Mouse (Mus musculus): ENCODE measurements around the gene Gm28048. TPM values are rescaled to one million over a fixed set of nuclear protein-coding genes. Genes with fewer than 3 reads are reported as not detected.

The Gm28048 gene
- polyA plus RNA-seq, 1 experiment: 5.4 TPM

GRCm38 (mm10) chr11:22874747-22875146, 107.1 kb downstream of the Gm28048 start:
- H3K4me3 ChIP-seq (ENCODE audit: insufficient read depth, low read depth, low read length): no peak overlapping the region
- no peak overlapping the region for H3K27ac ChIP-seq (replicated peaks; ENCODE audit: low read depth, low read length)
- peaks cover 14% of the 10 kb centered on the region; the same call in 1 of the 2 replicates for H3K4me1 ChIP-seq (ENCODE audit: control insufficient read depth, insufficient read depth, insufficient read length, low read length)

- H3K27ac ChIP-seq (replicated peaks; ENCODE audit: low read depth, low read length): peak overlapping the region; percentile 52; the same call in 1 of the 2 replicates
- no peak overlapping the region for H3K4me3 ChIP-seq (ENCODE audit: insufficient read depth, low read depth, low read length)
- peaks cover 14% of the 10 kb centered on the region; the same call in 1 of the 2 replicates for H3K4me1 ChIP-seq (ENCODE audit: control insufficient read depth, insufficient read depth, insufficient read length, low read length)
Observed at GRCm38 (mm10) chr11:22873383-22873782, 108.5 kb downstream of the Gm28048 start.

GRCm38 (mm10) chr11:22872307-22872680, 109.6 kb downstream of the Gm28048 start:
- peak overlapping the region; percentile 15 for H3K4me3 ChIP-seq (ENCODE audit: insufficient read depth, low read depth, low read length)
- peak overlapping the region; percentile 48 for H3K27ac ChIP-seq (replicated peaks; ENCODE audit: low read depth, low read length)
- H3K4me1 ChIP-seq (ENCODE audit: control insufficient read depth, insufficient read depth, insufficient read length, low read length): peaks cover 14% of the 10 kb centered on the region; the same call in 1 of the 2 replicates

DNA sequence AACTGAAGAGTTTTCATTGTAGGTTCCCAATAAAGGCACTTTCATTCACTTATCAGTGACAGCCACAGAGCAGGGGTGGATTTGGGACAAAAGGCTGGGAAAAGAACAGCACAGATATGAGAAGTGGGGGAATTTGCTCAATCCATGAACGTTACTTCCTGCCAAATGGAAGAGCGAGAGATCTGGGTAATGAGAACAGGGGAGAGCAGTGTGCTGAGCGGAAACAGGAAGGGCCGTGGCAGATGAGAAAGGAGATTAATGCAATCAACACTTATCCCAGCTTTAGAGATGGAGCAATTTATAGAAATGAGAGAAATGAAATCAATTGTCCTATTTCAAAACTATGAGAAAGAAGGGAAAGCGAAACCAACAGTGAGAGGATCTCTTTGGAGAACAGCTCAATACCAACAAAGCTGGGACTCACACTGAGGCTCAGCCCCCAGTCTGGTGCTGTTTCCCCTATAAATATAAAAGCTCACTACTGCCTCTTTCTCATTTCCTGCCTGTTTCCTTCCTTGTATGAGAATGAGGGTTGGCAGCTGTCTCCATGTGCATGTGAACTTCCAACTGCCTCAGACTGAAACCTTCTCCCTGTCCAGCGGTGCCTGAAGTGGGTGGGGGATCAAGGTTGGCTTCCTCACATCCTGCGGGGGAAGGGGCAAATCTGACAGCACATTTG, 110.1 kb downstream of the Gm28048 start:
- H3K4me3 ChIP-seq (ENCODE audit: insufficient read depth, low read depth, low read length): peak overlapping the region; percentile 15
- peaks cover 14% of the 10 kb centered on the region; the same call in 1 of the 2 replicates for H3K4me1 ChIP-seq (ENCODE audit: control insufficient read depth, insufficient read depth, insufficient read length, low read length)
- H3K27ac ChIP-seq (replicated peaks; ENCODE audit: low read depth, low read length): peak overlapping the region; percentile 48

DNA sequence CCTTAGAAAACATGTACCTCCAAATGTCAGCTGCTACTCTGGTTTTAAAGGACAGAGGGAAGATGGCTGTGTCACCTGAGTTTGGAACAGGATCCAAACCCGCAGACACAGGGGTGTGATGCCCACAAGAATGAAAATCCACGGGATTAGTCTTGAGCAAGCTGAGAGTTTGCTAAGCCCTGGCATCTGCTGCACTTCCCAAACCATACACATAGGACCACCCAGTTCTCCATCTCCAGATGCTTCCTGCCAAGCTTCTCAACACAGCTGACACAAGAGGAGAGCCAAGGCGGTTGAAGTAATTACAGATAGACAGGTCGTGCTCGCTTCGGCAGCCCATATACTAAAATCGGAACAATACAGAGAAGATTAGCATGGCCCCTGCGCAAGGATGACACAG, 113.3 kb downstream of the Gm28048 start:
- no peak overlapping the region for H3K4me3 ChIP-seq (ENCODE audit: insufficient read depth, low read depth, low read length)
- H3K4me1 ChIP-seq (ENCODE audit: control insufficient read depth, insufficient read depth, insufficient read length, low read length): peaks cover 12% of the 10 kb centered on the region; the same call in 1 of the 2 replicates
- no peak overlapping the region for H3K27ac ChIP-seq (replicated peaks; ENCODE audit: low read depth, low read length)

GRCm38 (mm10) chr11:22867691-22868090, 114.2 kb downstream of the Gm28048 start:
- Histone ChIP-seq H3K4me1 (ENCODE audit: control insufficient read depth, insufficient read depth, insufficient read length, low read length) (peaks cover 7% of the 10 kb centered on the region; the same call in 1 of the 2 replicates), H3K4me3 (ENCODE audit: insufficient read depth, low read depth, low read length) (no peak overlapping the region), H3K27ac (replicated peaks; ENCODE audit: low read depth, low read length) (no peak overlapping the region)

- Histone ChIP-seq H3K4me3 (ENCODE audit: insufficient read depth, low read depth, low read length) (no peak overlapping the region), H3K27ac (replicated peaks; ENCODE audit: low read depth, low read length) (no peak overlapping the region), H3K4me1 (ENCODE audit: control insufficient read depth, insufficient read depth, insufficient read length, low read length) (peaks cover 1% of the 10 kb centered on the region; the same call in 1 of the 2 replicates)
Observed at GRCm38 (mm10) chr11:22865635-22866246, 116.1 kb downstream of the Gm28048 start.

DNA sequence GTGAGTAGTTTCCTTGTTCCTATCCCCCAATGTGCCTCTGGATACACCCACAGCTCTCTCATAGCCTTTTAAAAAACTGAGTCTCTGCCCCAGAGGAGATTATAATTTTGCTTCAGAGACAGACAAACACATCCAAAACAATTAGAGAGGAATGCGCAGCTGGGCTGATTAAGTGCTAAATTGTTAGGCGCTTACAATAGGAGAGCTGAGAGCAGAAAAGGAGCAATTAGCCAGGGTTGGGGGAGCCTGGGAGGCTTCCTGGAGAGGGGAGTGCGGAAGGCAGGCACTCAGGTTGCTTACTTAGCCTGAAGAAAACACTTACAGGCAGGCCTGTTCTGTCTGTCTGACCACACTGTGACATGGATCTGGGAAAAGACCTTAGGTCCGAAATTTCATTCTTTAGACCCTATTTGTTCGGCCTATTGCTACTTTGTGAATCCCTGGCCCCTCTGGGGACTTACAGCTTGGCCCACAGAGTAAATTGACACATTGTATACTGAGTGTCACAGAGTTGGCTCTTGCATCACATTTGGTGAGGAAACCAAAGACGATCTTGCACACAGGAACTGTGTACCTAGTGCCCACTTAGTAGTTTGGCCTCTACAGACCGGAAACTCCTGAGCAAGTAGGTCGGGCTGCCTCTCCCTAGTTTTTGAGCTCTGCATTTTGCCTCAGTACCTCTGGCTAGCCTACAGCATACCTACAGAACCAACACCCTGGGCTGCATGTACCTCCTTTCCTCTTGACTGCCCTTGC, 117.4 kb downstream of the Gm28048 start:
- no peak overlapping the region for H3K4me3 ChIP-seq (ENCODE audit: insufficient read depth, low read depth, low read length)
- peaks cover 3% of the 10 kb centered on the region; the same call in 1 of the 2 replicates for H3K4me1 ChIP-seq (ENCODE audit: control insufficient read depth, insufficient read depth, insufficient read length, low read length)

DNA sequence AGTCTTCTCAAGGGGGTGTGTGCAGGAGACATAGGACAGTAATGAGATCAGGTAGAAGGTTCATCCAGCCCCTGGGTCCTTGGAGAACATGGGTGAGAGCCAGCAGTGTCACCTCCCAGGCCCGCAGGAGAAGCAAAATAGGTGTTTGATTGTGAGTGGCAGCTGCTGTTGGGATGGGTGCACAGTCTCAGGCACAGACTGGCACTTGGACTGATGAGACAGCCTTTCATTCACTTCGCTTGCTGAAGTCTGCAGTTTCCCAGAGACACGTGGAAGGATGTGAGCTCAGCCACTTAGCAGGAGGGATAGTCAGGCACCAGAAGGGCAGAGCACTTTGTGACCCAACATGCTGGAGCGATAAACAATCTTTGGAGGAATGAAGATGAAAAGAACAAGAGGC, 118.3 kb downstream of the Gm28048 start:
- Histone ChIP-seq H3K27ac (replicated peaks; ENCODE audit: low read depth, low read length) (no peak overlapping the region), H3K4me1 (ENCODE audit: control insufficient read depth, insufficient read depth, insufficient read length, low read length) (peaks cover 3% of the 10 kb centered on the region; the same call in 1 of the 2 replicates), H3K4me3 (ENCODE audit: insufficient read depth, low read depth, low read length) (no peak overlapping the region)

More for the DNA sequence above, 117.4 kb downstream of the Gm28048 start:
- H3K27ac ChIP-seq (replicated peaks; ENCODE audit: low read depth, low read length): no peak overlapping the region

DNA sequence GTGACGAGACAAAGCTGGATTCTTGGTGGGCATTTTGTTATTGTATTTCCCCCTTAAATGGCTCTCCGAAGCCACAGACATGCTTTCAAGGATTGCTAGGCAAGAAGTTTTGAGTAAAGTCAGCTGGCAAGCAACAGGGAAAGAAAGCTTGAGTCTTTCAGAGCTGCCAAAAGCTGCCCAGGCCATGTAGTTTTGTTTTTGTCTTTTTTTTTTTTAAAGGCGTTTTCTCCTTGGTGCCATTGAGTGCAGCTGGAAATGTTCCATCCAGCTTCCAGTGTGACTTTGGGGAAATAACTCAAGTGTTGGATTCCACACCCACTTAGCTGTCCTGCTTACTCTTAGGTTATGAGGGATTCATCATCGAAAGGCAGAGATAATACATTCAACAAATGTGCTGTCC, 120.6 kb downstream of the Gm28048 start:
- Histone ChIP-seq H3K27ac (replicated peaks; ENCODE audit: low read depth, low read length) (no peak overlapping the region), H3K4me3 (ENCODE audit: insufficient read depth, low read depth, low read length) (no peak overlapping the region), H3K4me1 (ENCODE audit: control insufficient read depth, insufficient read depth, insufficient read length, low read length) (peaks cover 3% of the 10 kb centered on the region; the same call in 1 of the 2 replicates)

GRCm38 (mm10) chr11:22860335-22861227, 121.3 kb downstream of the Gm28048 start, which contains the start of gene B3gnt2:
Gene B3gnt2 (minus strand): TSS chr11:22860961.
- Histone ChIP-seq H3K4me1 (ENCODE audit: control insufficient read depth, insufficient read depth, insufficient read length, low read length) (peaks cover 3% of the 10 kb centered on the region; the same call in 1 of the 2 replicates), H3K4me3 (ENCODE audit: insufficient read depth, low read depth, low read length) (peak within 1 kb of the TSS; percentile 86), H3K27ac (replicated peaks; ENCODE audit: low read depth, low read length) (peak within 1 kb of the TSS; percentile 89)

- Histone ChIP-seq H3K4me3 (ENCODE audit: insufficient read depth, low read depth, low read length) (peak overlapping the region; percentile 86), H3K4me1 (ENCODE audit: control insufficient read depth, insufficient read depth, insufficient read length, low read length) (peaks cover 3% of the 10 kb centered on the region; the same call in 1 of the 2 replicates), H3K27ac (replicated peaks; ENCODE audit: low read depth, low read length) (peak overlapping the region; percentile 89)
Observed at GRCm38 (mm10) chr11:22859633-22860334, 122.1 kb downstream of the Gm28048 start.

- H3K4me1 ChIP-seq (ENCODE audit: control insufficient read depth, insufficient read depth, insufficient read length, low read length): peaks cover 3% of the 10 kb centered on the region; the same call in 1 of the 2 replicates
- H3K4me3 ChIP-seq (ENCODE audit: insufficient read depth, low read depth, low read length): peak overlapping the region; percentile 86
- peak overlapping the region; percentile 57 for H3K27ac ChIP-seq (replicated peaks; ENCODE audit: low read depth, low read length)
Observed at GRCm38 (mm10) chr11:22859301-22859632, 122.6 kb downstream of the Gm28048 start.
